Mouse (Mus musculus) brain, embryonic 14.5 days (tissue): ENCODE measurements at regions not wholly inside any gene's neighbourhood (a gene's known extent, or its start where the extent isn't known, plus 50 kb on each side); places are given as distances from the start of the nearest gene placed in this dataset.

ENCODE experiments used
- DNase-seq: peaks from one replicate; pipeline ENCODE4 v3.0.0-alpha.2; 2011; ENCODE audit warnings: low read depth
- CTCF ChIP-seq: fragments of 200-500 bp; IDR thresholded peaks from 2 replicates; pipeline ENCODE4 v1.5.1; 2012; ENCODE audit warnings: inconsistent platforms, mild to moderate bottlenecking, moderate library complexity, borderline replicate concordance; ENCODE audit not compliant: insufficient read depth, insufficient read length; ENCODE audit errors: extremely low read depth
- POLR2A ChIP-seq: fragments of 200-500 bp; IDR thresholded peaks from 2 replicates; pipeline ENCODE4 v1.6.1; 2012; ENCODE audit warnings: mild to moderate bottlenecking, inconsistent platforms, borderline replicate concordance; ENCODE audit not compliant: poor library complexity, insufficient read depth, insufficient read length, severe bottlenecking; ENCODE audit errors: extremely low read depth

DNA sequence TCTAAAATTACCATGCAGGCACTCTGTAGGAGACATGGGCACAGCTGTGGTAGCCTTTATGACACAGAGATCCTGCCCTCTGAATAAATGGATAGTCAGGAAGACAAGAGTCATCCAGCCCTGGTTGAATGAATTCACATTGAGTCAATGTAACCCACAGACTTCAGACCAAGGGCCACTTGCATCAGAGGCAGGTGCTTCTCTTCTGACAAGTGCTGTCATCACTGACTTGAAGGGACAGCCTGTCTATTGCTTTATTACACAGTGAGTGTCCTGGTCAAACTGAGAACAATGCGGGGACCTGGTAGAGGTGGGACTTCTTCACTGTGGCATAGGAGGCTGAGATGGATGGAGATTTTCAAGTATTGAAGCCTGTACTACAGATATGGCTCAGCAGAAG lies 230.1 kb downstream of the Lyplal1 start:
- DNase-seq = no peak
- TF ChIP-seq CTCF (no peak), POLR2A (no peak)

DNA sequence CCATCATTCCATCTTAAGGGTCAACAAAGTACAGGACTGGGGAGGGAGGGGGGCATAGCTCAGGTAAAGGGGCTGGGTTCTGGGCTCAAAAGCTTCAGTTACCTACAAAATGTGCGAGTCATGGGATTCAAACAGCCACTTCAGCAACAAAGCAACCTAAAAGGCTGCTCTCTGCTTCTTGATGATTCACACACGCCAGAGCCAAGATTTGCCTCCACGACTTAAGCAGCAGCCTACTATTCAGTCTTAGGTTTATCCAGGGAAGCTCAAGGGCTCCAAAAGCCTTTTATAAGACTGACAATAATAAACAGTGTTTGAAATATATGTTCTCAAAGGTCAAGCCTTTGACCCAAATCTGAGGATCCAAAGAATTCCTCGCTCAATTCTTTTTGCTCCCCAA lies 225.3 kb downstream of the Lyplal1 start:
- TF ChIP-seq CTCF (no peak), POLR2A (no peak)
- no peak for DNase-seq

DNA sequence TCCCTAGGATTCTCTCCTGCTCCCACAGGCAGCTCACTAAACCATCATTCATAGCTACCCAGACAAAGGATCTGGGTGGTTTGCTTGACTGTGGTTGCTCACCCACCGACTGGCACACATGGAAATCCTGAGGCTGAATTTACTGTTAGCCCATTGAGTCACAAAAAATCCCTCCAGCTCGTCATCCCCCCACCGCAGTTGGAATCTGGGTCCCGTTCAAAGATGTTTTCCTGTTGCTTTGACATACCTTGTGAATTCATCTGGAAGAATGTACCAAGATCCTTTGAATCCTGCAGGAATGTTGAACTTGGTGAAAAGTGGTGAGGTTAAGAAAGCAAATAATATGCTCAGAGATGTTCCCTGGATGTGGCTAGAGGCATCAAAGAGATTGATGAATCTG lies 223.7 kb downstream of the Lyplal1 start:
- TF ChIP-seq POLR2A = no peak
- no peak for TF ChIP-seq CTCF
- DNase-seq = no peak

DNA sequence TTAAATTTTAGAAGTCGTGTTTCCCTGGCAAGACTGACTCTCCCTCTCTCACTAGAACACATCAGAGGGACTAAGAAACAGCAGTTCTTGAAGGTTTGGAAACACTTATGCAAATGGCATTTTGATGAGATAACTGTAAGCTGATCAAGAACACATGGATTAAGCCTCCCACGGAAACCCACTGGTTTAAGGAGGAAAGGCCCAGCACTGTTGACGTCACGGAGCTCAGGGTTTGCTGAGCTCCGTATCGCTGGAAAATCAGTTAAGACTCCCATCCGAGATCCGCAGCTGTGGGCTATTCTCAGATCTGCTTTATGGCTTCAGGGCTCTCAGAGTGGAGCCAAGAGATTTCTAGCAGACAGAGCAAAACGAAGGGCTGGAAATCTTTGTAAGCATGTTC lies 218.6 kb downstream of the Lyplal1 start:
- peak; percentile 13 for DNase-seq
- TF ChIP-seq POLR2A (no peak), CTCF (no peak)

DNA sequence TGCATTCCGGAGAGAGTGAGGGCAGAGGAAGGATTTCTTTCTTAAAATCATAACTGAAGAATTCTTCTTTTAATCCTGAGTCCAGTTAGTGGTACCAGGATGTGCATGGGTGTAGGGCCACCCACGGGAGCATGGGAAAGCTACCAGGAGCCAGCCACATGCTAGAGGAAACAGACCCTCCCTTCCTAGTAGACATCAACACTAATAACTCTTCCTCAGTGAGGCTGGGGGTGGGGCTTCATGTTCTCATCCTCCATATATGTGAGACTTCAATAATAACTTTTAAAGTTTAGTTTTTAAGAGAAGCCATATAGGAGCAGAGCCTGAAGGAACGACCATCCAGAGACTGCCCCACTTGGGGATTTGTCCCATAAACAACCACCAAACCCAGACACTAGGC lies 216.8 kb downstream of the Lyplal1 start:
- TF ChIP-seq CTCF (no peak), POLR2A (no peak)
- DNase-seq = no peak

DNA sequence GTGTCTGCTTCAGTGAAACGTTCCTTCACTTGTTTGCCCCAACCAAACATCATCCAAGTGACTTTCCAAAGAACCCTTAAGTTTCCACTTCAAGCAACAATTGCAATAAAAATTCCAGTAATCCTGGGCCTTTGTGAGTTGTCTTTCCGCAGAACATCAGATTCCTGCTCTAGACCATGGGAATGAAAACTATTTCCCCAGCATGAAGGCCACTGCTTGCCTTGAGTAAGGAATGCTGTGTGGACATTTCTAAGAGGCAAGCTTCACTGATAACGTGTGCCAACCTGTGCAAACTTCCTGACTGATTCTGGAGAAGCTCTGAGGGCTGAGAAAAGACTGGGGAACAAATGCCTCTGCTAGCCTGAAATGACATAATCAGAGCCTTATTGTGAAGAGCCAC lies 214.7 kb downstream of the Lyplal1 start:
- TF ChIP-seq POLR2A (no peak), CTCF (no peak)
- no peak for DNase-seq

DNA sequence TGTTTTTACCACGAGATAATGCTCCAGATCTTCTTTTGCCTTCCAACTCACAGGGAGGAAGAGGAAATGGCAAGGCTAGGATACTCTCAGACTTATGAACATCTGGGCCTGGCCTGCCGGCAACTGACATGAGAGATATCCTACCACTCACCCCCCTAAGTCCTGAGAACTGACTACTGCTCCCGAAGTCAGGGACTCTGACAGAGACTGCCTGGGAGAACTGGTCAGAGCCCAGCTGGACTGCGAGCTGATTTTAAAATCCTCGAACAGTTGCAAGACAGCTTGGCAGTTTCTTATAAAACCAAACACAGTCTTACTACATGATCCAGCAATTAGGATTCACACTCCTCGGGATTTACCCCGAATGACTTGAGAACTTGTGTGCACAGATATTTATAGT lies 211.4 kb downstream of the Lyplal1 start:
- no peak for TF ChIP-seq CTCF

DNA sequence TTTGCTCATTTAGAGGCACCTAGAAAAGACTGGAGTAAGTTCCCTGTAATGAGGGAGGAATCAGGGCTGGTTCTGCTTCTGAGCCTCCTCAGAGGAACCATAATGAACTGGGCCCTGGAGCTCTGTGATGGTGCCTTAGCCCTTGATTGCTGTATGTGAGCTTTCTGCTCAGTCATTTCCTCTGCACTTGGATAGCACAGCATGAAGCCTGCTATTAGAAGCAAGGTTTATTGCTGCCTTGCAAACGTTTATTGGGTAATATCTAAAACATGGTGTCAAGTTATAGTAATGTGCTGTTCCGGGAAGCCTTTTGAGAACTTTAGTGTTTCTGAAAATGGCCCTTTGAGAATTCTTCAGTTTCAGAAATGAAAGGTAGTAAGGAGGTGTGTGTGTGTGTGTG lies 201.5 kb downstream of the Lyplal1 start:
- peak; percentile 8 for DNase-seq
- TF ChIP-seq CTCF (no peak), POLR2A (no peak)

More for the DNA sequence above, 211.4 kb downstream of the Lyplal1 start:
- no peak for DNase-seq

DNA sequence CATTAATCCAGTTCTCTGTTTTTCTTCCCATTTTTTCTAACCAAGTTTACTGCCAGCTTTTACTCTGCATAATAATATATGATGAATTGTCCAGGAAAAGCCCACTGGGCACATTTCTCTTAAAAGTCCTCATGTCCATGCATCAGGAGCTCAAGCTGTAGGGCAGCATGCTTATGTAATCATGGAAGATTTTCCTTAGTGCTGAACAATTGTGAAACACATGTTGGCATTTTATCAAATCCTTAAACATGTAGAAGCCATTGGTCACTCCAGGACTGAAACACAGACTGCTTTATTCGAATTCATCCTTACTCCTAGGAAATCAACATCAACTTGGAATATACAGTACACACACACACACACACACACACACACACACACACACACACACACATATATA lies 198.4 kb downstream of the Lyplal1 start:
- DNase-seq = no peak
- TF ChIP-seq CTCF = no peak
- no peak for TF ChIP-seq POLR2A

DNA sequence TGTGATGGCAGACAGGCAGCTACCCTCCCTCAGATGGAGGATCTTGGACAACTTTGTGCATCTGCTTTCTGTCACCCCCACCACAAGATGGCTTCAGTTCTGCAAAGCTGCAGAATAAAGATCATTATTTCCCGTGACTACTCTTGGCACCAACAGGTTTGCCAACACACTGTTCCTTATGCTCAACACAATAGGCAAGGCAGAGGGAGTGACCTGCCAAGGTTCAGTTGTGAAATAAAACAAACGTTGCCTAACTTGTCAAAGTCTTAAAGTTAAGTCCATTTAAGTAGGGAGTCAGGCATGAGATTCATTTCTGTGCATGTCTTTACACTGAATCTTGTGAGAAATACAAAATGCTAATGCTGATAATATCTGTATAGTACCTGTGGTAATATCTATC lies 193.4 kb downstream of the Lyplal1 start:
- no peak for DNase-seq
- TF ChIP-seq POLR2A = no peak
- no peak for TF ChIP-seq CTCF

DNA sequence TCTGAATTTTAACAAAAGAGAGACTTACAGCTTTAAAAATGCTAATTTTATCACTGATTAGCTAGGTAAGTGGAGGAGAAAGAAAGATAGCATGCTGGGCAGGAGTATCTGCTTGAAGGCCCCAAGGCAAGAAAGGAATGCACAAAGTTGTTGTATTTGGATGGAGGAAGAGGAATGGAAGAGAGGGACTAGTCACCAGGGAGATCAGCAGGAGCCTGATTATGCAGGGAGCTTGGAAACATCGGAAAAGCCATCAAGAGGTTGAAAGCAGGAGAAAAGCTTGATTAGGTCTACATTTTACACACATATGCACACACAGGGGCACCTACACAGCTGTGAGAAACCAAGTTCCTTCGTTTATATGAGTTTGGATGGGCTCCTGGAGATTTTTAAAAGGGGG lies 188.1 kb downstream of the Lyplal1 start:
- TF ChIP-seq CTCF (no peak), POLR2A (no peak)
- peak; percentile 42 for DNase-seq

DNA sequence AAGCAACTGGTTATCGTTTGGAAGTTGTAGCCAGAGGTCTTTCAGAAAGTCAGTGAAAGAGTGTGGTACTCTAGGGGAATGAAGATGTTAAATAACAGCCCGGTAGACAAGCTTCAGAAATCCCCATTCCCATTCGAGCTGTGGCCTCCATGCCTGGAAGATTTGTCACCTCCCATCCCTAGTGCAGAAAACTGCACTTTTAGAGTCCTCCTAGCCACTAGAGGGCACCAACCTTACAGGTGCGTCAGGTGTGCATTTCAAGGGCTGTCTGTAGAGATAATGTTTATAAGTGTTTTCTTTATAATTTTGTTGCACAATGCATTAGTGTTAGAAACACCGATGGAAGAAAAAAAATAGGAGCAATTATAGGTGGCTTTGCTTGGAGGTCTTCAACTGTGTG lies 187.3 kb downstream of the Lyplal1 start:
- DNase-seq = no peak

DNA sequence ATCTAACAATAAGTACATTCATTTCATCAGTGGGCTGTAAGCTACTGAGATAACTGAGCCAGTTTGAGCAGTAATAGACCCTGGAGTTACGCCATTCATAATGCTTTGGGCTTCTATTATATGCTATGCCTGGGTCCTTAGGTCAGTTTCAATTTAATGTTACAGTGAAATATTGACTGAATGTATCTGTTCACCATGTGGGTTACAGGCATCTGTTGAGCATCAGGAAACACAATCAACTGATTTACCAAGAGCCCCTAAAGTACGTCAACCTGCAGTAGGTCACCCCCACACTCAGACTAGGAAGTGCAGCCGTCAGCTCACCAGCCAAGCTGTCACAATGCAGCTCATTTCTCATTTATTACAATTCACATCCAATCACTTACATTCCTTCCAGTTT lies 183.5 kb downstream of the Lyplal1 start:
- no peak for DNase-seq
- TF ChIP-seq CTCF = no peak
- TF ChIP-seq POLR2A = no peak

More for the DNA sequence above, 187.3 kb downstream of the Lyplal1 start:
- TF ChIP-seq POLR2A (no peak), CTCF (no peak)

DNA sequence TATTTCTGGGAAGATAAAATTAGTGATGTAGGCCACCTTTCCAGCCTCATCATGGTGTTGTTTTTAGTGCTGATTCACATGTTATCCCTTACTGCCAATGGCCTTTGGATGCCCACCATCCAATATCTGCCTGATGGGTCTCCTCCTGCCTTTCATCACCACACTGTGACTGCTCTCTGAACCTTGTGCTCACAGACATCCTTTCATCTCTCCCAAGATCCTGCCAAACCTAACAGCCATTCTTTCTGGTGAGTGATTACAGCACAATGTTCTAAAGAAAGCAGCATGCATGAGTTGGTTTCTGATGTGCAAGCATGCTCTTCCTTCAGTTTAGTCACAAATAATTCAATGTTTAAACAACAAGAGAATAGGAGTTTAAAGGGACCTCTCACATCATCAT lies 180.1 kb downstream of the Lyplal1 start:
- TF ChIP-seq CTCF (no peak), POLR2A (no peak)
- no peak for DNase-seq

DNA sequence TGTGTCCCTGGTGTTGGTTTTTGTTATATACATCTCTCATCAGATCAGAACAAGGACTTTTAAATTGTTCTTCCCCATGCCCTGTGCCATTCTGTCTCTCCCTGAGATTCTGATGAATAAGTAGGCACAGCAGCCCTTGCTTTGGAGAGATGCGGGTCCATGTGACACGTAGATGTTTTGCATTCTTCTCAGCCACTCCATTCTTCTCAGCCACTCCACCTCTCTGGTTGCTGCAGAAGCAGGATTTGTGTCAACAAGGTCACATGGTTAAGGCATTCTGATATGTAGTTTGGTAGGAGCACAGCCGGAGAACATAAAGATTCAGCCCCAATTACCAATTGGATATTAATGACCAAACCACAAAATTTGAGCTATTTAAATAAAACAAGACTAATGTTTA lies 177.2 kb downstream of the Lyplal1 start:
- TF ChIP-seq POLR2A = no peak
- no peak for TF ChIP-seq CTCF
- DNase-seq = no peak
